Mouse (Mus musculus) CD4-positive, CD25-positive, alpha-beta regulatory T cell, adult 4 months (primary cell): Measurements from ENCODE around the gene AC134908.4. TPM values are rescaled to one million over a fixed set of nuclear protein-coding genes. Genes with fewer than 3 reads are reported as not detected.

Experiments
- ATAC-seq: one replicate; pipeline ENCODE4 v1.8.0; 2017
- polyA plus RNA-seq, 2 experiments: library from polyadenylated mRNA; unstranded; fragments of 100-300 nt; shearing (Covaris generic); gene quantifications; one replicate each; pipeline ENCODE4 v1.2.1; 2017

The AC134908.4 gene
- not detected for polyA plus RNA-seq

- ATAC-seq, result no peak
Observed at GRCm38 (mm10) chr17:25795609-25796092, at the start of gene AC134908.4. AC134908.4 (minus strand) TSS chr17:25795659.

- ATAC-seq, result peak; percentile 99
Observed at GRCm38 (mm10) chr17:25844396-25844901, 49.0 kb upstream of the AC134908.4 start, which contains the start of gene Rhot2. Rhot2 (minus strand) TSS chr17:25844851.

GRCm38 (mm10) chr17:25843636-25844395 is 48.4 kb upstream of the AC134908.4 start:
- ATAC-seq, result no peak

DNA sequence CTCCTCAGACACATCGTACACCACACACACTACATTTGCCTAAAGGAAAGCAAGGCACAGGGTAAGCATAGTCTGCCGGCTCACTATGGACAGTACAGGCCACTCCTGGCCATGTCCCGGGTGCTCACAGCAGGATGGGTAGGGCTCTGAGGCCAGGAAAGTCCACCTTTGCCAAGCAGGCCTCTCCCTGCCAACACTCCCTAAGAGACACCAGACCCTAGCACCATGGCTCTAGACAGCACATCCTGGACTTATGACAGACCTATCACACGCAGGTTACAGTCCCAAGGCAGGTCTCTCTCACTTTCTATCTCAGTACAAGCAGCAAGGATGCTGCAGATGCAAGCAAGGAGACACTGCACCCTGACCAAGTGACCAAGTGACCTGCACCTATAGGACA is 47.7 kb upstream of the AC134908.4 start:
- ATAC-seq, result no peak

- ATAC-seq, result no peak
Observed at GRCm38 (mm10) chr17:25842509-25842908, 47.0 kb upstream of the AC134908.4 start.

- ATAC-seq, result no peak
Observed at GRCm38 (mm10) chr17:25841117-25841880, 45.8 kb upstream of the AC134908.4 start, which contains the start of gene Gm20683. Gm20683 (minus strand) TSS chr17:25841763.

GRCm38 (mm10) chr17:25840519-25840918 is 45.1 kb upstream of the AC134908.4 start:
- no peak for ATAC-seq

DNA sequence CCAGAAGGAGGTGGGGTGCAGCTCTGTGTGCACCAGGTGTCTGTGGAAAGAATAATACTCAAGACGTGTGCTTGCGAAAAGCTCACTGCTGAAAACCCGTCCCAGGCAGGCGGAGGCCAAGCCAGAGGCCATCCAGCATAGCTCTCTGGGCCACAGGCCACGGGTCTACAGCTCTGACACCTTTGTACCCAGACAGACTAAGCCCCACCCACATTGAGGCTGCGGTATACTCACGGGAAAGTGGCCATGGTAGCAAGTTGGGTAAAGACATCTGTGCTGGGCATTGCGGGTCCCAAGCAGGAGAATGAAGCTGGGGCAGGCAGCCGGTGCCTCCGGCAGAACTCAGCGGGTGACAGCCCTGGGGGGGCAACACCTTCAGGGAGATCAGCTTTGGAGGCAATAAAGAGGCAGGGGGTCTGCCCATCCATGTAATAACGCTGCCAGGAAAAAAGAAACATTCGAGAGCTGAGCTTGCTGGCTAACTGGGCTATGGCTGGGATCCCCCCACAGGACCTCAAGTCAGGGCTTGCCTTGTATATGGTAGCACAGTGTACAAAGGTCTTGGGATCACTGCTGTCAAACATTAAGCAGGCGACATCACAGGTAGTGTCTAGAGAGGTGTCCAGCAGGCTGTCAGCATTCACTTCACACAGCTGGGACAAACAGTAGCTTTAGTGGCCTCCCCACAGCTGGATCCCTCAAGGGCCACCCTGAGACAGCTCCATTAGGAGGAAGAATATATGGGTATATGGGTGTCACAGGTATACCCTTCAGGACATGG is 44.2 kb upstream of the AC134908.4 start:
- ATAC-seq, result no peak

DNA sequence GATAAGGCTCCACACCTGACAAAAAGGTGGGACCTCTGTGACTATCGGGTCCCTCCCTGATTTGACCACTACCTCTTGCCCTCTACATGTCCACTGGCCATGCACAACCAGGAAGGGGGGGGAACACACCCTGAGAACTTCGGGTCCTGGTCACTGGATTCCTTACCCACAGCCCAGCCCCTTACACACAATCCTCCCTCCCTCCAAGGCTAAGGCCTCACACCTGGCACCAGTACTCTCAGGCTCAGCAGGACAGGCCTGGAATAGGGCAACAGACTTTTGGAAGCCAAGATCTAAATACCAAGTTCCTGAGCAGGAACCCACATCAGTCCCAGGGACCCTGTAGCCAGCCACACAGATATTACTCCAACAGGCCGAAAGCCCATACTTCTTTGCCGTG is 43.4 kb upstream of the AC134908.4 start:
- no peak for ATAC-seq

- ATAC-seq, result no peak
Observed at GRCm38 (mm10) chr17:25837533-25837932, 42.1 kb upstream of the AC134908.4 start.

DNA sequence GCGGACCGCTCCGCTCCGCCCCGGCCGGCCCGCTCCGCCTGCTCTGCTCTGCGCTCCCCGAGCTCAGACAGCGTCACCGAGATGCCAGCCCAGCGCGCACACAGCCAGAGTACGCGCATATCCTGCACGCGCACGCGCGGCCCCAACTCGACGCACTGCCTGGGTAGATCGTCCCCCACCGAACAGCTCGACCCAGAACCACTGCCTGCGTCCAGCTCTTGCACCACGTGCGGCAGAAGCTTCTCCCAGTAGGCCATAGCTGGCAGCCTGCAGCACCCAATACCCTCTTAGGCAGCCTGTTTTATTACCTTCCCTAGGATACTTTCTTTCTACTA is 41.6 kb upstream of the AC134908.4 start, which contains the start of gene Rhbdl1:
TSS of gene Rhbdl1 (minus strand) at position 220 of the 335 bp plus-strand sequence.
- no peak for ATAC-seq

GRCm38 (mm10) chr17:25836397-25837075 is 41.1 kb upstream of the AC134908.4 start:
- no peak for ATAC-seq

GRCm38 (mm10) chr17:25835816-25836215 is 40.4 kb upstream of the AC134908.4 start:
- ATAC-seq, result no peak

- no peak for ATAC-seq
Observed at GRCm38 (mm10) chr17:25835301-25835700, 39.8 kb upstream of the AC134908.4 start.

DNA sequence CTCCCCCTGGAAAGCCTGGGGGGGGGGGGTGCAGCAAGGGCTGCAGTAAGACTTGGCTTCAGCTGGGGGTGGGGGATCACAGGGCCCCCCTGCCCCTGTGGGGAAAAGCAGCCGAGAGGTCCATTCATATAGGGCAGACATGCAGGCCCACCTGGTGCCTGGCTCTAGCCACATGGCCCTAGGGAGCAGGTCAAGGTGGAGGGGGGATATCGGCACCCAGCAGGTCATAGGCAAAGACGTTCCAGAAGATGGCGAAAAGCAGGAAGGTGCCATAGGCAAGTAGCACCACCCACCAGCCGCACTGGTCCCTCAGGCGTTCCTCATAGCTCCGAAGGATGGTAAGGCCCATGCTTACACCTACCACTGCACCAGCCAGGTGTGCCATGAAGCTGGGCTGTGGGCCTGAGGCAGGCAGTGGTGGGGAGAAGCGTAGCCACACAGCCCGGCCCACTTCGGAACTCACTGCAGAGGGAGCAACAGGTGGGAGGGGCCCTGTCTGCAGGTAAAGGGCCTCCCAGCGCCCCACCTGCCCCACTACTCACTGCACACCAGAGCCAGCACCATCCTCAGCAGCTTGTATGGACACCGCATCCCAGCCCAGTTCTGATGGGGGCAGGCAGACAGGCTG is 39.2 kb upstream of the AC134908.4 start:
- no peak for ATAC-seq

DNA sequence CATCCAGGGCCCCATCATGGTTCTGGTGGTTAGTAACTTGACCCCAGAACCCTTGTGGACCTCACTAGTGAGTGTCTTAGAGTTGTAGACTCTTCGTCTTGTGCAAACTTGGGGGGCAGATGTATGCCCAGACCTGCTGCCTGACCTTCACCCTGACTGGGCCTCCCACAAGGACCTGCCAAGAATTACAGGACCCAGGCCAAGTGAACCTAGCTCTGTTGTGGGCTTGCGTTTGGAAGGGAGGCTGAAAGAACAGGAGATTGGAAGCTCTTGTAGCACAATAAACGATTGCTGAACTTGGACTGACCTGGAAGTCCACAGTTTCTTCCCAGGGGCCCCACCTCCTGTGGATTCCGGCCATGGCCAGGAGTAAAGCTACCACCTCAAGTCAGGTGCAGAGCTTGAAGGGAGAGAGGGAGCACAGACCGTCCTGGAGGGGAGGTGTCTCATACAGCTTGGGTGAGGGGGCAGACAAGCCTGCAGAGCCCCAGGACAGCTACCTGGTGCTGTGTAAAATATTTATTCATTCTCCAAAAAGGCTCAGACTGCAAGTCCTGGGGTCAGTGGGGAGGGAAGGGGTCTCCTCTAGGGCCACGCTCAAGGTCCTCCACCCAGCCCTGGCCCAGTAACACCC is 38.6 kb upstream of the AC134908.4 start:
- ATAC-seq, result no peak

DNA sequence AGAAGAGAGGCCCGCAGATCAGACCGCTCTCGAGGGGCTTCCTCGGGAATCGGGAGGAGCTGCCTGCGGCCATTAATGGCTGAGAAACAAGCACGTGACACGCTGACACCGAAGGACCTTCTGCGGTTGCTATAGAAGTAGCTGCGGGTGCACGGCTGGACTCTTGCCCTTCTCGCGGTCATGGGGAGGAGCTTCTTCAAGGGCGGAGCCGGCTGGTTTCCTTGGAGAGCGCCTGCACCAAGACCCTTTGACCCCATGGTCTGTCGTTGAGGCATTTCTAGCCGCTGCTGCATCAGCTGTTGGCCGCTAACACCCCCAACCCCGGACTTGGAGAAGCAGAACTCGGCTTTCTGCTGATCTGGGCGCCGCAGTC is 37.8 kb upstream of the AC134908.4 start, which contains the start of gene Stub1:
TSS of gene Stub1 (minus strand) at position 114 of the 373 bp plus-strand sequence.
- ATAC-seq, result peak; percentile 21

- ATAC-seq, result peak; percentile 93
Observed at GRCm38 (mm10) chr17:25832436-25833290, 37.2 kb upstream of the AC134908.4 start.

DNA sequence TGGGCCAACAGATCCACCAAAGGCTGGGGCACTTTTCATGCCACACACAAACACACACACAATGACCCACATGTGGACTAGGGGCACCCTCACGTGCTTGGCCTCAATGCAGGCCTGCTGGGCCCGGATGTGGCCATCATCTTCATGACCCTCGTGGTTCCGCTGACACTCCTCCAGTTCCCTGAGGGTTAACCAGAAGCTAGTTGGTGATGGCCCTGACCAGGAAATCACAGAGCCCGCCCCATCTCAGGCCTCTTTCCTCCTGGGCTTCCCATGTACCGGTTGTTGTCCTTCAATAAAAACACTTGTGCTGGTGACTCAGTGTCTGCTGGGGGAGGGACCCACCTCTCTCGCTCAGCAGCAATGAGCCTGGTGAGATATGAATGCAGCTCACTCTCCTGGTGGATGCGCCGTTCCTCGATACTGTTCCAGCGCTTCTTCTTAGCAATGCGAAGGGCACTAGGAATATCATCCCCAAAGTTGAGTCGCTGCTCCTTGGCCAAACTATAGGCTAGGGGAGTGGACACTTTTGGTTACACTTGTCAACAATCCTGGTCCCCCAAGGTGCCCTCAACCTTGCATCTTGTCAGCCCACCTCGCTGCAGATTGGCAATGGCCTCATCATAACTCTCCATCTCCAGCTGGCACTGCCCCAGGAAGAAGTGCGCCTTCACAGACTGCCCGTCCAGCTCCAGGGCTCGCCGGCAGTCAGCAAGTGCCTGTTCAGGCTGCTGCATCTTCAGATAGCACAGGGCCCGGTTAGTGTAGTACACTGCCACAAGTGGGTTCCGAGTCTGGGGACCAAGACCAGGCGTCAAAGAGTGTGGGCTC is 36.2 kb upstream of the AC134908.4 start:
- no peak for ATAC-seq
